Mouse (Mus musculus): ENCODE results near the gene Asap2.
"Not testable (repeated sequence)": the region's sequence is repeated elsewhere in the genome, so short reads cannot be mapped to it uniquely, and the experiment has no call there.

Asap2 gene

GRCm38 (mm10) chr12:20990132-20990531 is at the start of gene Asap2:
Gene Asap2 (plus strand): TSS chr12:20990459.
- peak; percentile 58 for DNase-seq

DNA sequence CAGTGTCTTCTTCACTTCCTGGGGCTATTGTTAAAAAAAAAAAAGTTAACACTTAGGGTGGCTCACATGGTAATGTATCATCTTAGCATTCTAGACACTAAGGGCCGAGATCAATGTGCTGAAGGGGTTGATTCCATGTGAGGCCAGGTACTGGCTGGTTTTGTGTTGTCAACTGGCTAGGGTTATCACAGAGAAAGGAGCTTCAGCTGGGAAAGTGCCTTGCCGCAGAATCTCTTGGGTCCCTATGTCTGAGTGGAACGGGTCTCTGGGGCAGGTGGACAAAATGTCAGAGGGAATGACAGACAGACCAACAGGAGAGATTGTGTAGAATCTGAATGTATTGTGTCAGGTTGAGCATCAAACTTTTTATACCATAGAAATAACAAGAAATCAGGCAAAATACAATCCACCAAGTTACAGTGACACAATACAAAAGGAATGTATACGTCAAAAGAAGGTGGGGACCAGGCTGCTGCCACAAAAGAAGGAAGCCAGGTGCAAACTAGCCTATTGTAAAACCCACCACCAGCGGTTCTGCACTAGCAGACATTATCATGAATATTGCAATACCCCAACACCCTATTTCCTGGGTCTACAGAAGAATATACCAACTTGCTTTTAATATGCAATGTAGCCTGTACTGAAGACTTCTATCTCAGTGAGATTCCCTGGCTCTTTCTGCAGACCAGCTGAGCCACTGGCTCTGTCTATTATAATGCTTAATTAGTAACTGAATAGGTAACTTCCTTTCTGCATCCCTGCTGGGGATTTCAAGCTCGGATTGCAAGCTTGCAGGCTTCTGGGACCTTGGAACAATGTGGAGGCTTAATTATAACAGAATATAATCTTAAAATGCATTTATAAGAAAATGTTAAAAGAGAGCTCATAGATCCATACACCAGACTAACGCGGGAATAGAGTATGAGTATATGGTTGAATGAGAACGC is 42.9 kb upstream of the Asap2 start:
- not testable (repeated sequence) for DNase-seq

DNA sequence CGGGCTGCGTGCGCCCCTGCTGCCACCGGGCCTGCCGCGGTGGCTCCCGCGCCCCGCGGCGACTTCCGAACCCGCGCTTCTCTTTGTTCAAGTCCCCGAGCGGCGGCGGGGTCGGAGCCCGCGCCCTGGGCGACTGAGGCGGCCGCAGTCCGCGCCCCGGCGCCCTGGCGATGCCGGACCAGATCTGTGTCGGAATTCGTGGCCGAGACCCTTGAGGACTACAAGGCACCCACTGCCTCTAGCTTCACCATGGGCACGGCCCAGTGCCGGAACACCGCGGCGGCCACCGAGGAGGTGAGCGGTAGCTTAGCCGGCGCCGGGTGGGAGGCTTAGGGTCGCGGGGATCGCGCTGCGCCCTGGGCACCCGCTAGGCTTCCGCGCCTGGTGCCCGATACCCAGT is 320 bp downstream of the Asap2 start:
- DNase-seq: not testable (repeated sequence)

GRCm38 (mm10) chr12:21030875-21031274 is 40.6 kb downstream of the Asap2 start:
- DNase-seq: peak; percentile 3

DNA sequence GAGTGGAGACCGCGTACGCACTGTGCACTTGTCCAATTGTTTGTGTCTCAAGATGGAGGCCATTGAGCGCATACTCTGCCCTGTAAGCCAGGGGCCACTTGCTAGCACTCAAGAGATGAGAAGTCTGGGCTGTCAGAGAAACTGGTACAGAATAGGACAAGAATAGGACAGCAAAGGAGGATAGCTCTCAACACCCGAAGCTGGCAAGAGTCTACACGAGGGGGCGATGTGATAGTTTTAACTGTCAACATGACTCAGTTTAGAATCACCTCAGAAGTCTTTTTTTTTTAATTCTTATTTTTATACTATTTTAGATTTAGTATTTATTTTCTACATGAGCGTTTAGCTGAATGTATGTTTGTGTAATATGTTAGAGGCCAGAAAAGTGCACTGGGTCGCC is 56.5 kb downstream of the Asap2 start:
- DNase-seq: not testable (repeated sequence)

DNA sequence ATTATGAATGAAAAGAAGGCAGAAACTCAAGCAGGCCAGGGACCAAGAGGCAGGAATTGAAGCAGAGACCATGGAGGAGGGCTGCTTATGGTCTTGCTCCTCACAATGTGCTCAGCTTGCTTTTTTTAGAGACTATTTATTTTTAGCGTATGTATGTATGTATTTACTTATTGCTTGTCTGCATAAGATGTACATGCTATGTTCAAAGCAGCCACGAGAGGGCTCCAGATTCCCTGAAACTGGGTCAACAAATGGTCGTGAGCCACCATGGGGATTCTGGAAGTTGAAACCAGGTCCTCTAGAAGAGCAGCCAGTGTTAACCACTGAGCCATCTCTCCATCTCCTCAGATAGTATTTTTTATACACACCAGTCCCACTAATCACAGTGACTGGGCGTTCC is 85.5 kb downstream of the Asap2 start:
- DNase-seq: peak; percentile 85

GRCm38 (mm10) chr12:21090168-21090567 is 99.9 kb downstream of the Asap2 start:
- DNase-seq: not testable (repeated sequence)

DNA sequence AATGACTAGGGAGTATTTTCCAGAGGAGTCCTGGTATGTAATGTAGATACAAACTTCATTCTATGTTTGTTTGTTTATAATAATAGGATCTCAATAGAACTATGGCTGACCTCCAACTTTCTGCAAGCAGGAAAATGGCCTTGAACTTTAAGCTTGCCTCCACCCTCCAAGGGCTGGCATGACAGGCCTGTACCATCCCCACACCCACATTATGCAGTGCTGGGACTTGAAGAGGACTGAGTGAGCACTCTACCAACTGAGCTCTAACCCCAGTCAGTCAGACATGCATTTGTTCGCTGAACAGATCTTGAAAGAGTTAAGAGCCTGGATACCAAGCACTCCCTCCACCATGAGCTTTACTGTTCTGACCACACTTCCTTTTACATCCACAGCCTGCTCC is 102.2 kb downstream of the Asap2 start:
- not testable (repeated sequence) for DNase-seq

- not testable (repeated sequence) for DNase-seq
Measured at GRCm38 (mm10) chr12:21097806-21098325, 107.6 kb downstream of the Asap2 start.

DNA sequence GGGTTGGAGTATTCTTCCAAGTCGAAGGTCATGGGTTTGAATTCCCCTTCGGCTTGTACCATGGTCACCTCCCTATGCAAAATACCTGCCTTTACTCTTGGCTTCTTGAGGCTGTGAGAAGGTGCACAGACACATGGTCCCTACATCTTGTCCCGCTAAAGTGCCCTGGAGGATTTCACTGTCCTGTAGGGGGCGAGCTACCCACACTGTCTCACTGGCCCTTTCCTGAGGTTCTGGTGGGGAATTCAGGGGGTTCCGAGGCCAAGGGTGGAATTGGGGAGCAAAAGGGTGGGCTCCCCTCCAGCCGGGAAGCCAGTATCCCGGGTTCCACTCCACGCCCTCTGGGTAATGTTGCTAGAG is 120.8 kb downstream of the Asap2 start:
- DNase-seq: not testable (repeated sequence)

DNA sequence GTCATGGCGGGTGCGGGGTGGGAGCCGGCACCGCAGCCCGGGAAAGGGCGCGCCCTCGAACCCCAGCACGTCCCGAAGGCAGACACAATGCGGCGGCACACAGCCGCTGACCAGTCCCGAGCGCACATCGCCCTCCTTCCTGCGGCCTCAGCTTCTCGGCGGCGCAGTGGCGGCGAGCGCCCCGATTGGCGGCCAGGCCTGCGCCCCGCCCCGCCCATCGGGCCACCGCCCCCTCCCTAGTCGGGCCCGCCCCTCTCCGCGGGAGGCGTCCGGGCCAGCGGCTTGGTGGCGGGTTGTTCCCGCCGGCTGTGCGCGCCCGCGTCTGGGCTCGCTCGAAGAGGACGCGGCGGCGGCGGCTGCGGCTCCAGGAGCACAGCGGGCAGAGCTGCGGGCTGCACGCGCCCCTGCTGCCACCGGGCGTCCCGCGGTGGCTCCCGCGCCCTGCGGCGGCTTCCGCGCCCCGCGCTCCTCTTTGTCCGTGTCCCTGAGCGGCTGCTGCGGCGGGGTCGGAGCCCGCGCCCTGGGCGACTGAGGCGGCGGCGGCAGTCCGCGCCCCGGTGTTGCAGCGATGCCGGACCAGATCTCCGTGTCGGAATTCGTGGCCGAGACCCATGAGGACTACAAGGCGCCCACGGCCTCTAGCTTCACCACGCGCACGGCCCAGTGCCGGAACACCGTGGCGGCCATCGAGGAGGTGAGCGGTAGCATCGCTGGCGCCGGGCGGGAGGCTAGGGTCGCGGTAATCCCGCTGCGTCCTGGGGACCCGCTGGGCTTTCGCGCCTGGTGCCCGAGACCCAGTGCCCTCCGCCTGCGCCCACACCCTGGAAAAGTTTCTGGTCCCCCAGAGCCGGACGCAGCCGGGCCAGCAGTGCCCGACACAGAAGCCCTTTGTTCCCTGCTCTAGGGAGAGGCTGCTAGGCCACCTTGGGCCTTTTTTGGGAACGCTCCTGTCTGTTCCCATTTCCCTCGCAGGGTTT is 121.5 kb downstream of the Asap2 start:
- peak; percentile 88 for DNase-seq

- peak; percentile 76 for DNase-seq
Measured at GRCm38 (mm10) chr12:21112453-21112857, 122.2 kb downstream of the Asap2 start.

- DNase-seq: no peak
Measured at GRCm38 (mm10) chr12:21119446-21119845, 129.2 kb downstream of the Asap2 start.

- DNase-seq: no peak
Measured at GRCm38 (mm10) chr12:21122818-21123217, 132.6 kb downstream of the Asap2 start.

DNA sequence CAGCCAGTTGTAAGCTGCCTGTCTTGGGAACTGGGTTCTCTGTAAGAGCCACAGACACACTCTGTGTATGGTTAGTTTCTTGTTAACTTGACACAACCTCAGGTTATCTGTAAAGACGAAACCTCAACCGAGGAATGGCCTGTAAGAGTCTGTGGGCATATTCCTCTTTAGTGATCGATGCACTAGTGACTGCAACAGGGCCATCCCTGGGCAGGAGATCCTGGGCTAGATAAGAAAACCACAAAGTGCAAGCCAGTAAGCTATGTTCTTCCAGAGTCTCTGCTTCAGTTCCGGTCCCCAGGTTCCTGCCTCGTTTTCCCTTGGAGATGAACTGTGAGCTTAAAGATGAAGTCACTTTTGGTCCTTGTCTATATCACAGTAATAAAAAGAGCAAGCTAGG is 133.4 kb downstream of the Asap2 start:
- DNase-seq: no peak

DNA sequence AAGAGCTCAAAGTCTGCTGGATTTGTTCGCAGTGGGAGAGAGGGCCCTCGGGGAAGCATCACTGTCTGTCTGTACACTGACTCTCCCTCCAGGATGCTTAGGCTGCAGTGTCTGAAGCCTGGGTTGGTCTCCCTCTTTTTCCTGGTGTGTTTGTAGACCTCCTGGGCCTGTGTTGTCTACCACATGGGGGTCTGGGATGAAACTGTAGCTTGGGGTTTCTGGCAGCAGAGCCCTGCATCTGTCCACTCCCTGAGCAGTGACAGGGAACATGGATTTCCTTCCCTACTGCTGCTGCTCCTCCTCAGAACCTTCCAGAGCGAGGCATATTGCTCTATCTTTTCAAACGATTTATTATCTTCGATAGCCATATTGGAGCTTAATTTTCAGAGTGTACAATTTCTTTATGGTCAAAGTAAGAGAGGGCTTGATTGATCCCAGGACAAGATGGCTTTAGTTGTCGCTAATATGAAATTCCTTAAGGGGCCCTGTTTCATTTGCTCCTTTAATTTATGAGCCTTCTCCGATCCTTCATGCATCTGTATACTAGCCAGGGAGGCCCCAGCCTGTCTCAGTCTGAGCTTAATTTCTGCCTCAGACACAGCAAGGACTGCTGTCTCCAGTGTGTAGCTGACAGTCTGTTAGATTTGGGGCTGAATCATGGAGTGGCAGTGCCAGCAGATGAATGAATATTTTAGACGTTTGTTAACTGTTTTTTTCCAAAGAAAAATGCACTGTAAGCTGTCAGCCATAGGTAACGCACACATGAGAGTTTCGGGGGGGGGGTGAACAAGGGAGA is 135.6 kb downstream of the Asap2 start:
- DNase-seq: no peak

DNA sequence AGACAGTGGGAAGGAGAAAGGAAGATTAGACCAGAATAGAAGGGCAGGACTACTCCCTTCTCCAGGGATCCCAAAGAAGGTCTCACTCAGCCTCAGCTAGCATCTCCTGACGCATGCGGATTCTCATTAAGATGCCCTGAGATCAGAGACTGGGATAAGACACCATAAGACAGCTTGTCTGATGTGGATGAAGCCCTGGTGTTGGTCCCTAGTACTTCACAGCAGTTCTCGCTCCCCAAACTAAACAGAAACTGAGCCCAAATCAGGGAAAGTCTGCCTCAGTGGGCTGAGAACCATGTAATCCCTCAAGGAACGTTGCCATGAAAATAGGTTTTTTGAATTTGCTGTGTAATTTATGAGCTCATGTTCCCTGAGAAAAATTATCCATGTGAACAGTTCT is 136.3 kb downstream of the Asap2 start:
- DNase-seq: no peak

DNA sequence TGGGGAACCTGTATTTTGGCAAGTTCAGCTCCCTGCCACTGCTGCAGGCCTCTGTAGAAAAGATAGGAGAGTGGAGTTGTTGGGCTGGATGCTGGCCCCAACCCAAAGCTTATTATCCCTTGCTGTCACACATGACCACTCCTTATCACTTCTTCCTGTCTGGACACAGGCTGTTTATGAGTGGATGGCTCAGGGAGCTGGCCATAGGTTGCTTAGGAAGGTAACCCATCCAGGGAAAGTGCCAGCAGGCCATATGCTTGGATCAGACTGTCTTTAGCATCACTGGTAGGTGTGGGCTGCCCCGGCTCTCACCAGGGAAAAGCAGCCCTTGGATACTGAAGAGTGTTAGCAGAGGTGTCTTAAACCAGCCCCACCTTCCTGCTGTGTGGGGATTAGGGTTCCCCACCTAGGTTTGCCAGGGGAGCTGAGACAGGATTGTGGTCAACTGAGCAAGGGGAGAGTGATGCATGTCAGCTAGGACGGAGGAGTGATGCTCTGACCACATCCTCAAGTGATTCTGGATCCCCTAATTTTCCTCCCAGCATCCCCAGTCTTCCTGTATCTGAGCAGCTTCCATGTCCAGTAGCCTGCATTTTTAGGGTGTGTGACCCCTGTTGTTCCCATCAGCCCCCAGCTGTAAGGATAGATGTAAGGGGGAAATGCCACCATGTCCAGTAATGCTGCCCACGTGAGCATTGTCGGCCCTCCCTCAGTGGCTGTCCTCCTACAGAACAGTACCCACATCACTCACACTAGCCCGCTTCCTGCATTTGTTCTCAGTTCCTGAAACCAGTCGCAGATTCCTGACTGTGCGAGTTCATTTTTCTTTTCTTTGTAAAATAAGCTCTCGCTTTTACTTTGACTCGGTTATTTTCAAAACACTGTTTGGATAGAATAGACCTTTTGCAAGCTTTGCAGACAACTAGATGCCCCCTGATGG is 138.9 kb downstream of the Asap2 start:
- DNase-seq: no peak

GRCm38 (mm10) chr12:21130274-21130823 is 140.1 kb downstream of the Asap2 start:
- DNase-seq: no peak

DNA sequence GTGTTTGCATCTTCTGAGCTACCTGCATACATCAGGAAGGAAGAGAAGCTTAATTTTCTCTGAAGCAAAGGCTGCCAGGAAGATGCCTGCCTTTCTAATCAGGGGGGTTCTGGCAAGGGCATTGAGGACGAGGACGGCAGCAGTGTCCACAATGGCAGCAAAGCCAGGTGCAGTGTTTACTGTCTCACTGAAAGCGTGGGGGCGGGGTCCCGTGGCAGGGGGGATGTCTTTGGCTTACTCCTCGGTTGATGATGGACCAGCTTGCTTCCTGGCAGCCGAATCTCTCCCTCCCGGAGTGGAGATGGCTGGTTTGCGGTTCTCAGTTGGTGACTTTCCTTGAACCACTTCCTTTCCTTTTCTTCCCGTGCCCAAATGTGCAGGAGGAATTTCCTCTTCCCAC is 142.3 kb downstream of the Asap2 start:
- no peak for DNase-seq

- no peak for DNase-seq
Measured at GRCm38 (mm10) chr12:21133031-21133430, 142.8 kb downstream of the Asap2 start.
